Mouse (Mus musculus) midbrain, embryonic 16.5 days (tissue): ENCODE results near the gene Med29. TPM values are rescaled to one million over a fixed set of nuclear protein-coding genes. Genes with fewer than 3 reads are reported as not detected.

Experiments used
- ATAC-seq: fragments of 200-750 bp; cut with Nextera tagmentation; 2 replicates; pipeline ENCODE4 v1.8.0; 2017; ENCODE audit warnings: moderate TSS enrichment
- H3K27ac ChIP-seq: fragments of 300-500 bp; sonication (generic); 2 replicates; pipeline ENCODE4 v1.5.1; 2014; ENCODE audit warnings: mild to moderate bottlenecking, low read length, mixed read lengths
- H3K27me3 ChIP-seq: fragments of 300-500 bp; sonication (generic); 2 replicates; pipeline ENCODE4 v1.6.1; 2014; ENCODE audit warnings: low read depth, low read length, mixed read lengths; ENCODE audit not compliant: control insufficient read depth, insufficient read depth
- H3K36me3 ChIP-seq: fragments of 300-500 bp; sonication (generic); 2 replicates; pipeline ENCODE4 v1.6.1; 2014; ENCODE audit warnings: mild to moderate bottlenecking, low read length, moderate library complexity, mixed read lengths; ENCODE audit not compliant: control insufficient read depth, insufficient read depth
- H3K4me1 ChIP-seq: fragments of 300-500 bp; sonication (generic); 2 replicates; pipeline ENCODE4 v1.6.1; 2014; ENCODE audit warnings: mild to moderate bottlenecking, low read length, mixed read lengths; ENCODE audit not compliant: control insufficient read depth, insufficient read depth
- H3K4me2 ChIP-seq: fragments of 300-500 bp; sonication (generic); 2 replicates; pipeline ENCODE4 v1.6.1; 2014; ENCODE audit warnings: mild to moderate bottlenecking, low read length, mixed read lengths
- H3K4me3 ChIP-seq: fragments of 300-500 bp; sonication (generic); 2 replicates; pipeline ENCODE4 v1.5.1; 2014; ENCODE audit warnings: low read depth, mild to moderate bottlenecking, low read length, moderate library complexity, mixed read lengths
- H3K9ac ChIP-seq: fragments of 300-500 bp; sonication (generic); 2 replicates; pipeline ENCODE4 v1.6.1; 2014; ENCODE audit warnings: low read depth, low read length, mixed read lengths
- H3K9me3 ChIP-seq: fragments of 300-500 bp; sonication (generic); replicated peaks from 2 replicates; pipeline ENCODE4 v1.6.1; 2014; ENCODE audit warnings: mild to moderate bottlenecking, low read length, mixed read lengths; ENCODE audit not compliant: control insufficient read depth, poor library complexity, severe bottlenecking
- WGBS: fragments of 180-500 bp; shearing (Covaris S2); extraction: QIAGEN DNeasy Blood & Tissue Kit; methylation state at CpG from one replicate; pipeline ENCODE4 v1.1.7; 2014; 5-methylcytosine and 5-hydroxymethylcytosine counted together
- polyA plus RNA-seq: library from polyadenylated mRNA; unstranded; fragments of >200 nt; fragmentation: Nextera tagmentation; extraction: Ambion mirVana; gene quantifications from 2 replicates; pipeline ENCODE4 v1.2.1, GENCODE M21; 2015

Gene Med29
- polyA plus RNA-seq, result 39.6 and 40.3 TPM in 2 replicates

DNA sequence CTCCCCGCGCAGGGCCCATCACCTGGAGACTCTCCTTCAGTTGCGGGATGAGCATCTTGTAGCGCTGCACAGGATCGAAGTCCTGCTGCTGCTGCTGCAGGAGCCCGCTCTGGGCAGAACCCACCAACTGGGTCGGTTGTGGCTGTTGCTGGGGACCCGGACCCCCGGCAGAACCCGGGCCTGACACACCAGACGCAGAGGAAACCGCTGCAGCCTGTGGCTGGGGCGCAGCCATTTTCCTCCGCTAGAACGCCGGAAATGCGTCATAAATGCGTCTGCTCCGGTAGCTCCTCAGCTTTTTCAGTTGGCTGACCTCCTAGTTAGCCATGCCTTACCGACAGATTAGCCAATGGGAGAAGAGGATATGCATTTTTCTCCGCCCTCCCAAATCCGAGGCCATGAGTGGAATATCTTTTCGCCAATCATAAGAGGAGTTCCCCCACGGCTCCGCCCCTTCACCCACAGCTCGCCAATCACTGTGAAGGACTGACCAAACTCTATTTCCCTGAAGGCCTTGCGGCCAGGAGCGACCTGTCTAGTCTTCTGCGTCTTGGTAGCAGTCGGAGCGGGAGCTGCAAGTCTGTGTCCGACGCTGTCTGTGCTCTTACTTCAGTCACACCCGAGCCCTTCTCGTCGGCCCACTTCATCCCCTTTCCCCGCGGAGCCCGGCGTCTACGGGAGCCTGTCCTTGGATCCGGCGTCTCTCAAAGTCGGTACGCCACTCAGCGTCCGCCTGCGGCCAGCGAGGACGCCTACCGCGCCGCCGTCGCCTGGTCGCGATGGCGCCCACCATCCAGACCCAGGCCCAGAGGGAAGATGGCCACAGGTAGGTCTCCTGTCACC, at the start of gene Med29, which contains the start of gene Paf1:
Med29 (minus strand) TSS at position 280 of the 843 bp plus-strand sequence.
Paf1 (plus strand) TSS at position 523 of the 843 bp plus-strand sequence.
- H3K4me3 ChIP-seq, result peak within 1 kb of the TSS; percentile 97
- H3K36me3 ChIP-seq, result peaks cover 24% of the 10 kb centered on the region
- H3K4me1 ChIP-seq, result peaks cover 15% of the 10 kb centered on the region
- H3K9ac ChIP-seq, result peak within 1 kb of the TSS; percentile 88
- ATAC-seq, result peak; percentile 99
- H3K27ac ChIP-seq, result peak within 1 kb of the TSS; percentile 81
- H3K9me3 ChIP-seq, result no peaks in the 10 kb centered on the region
- WGBS, result under 1% methylated on average over 56 of the region's 58 CpGs
- no peaks in the 10 kb centered on the region for H3K27me3 ChIP-seq
- H3K4me2 ChIP-seq, result peak within 1 kb of the TSS; percentile 97

GRCm38 (mm10) chr7:28441776-28442485, 49.4 kb upstream of the Med29 start:
- ATAC-seq, result no peak
- H3K9me3 ChIP-seq, result no peaks in the 10 kb centered on the region
- H3K9ac ChIP-seq, result no peak overlapping the region
- 92% methylated on average over 14 of the region's 14 CpGs for WGBS
- H3K27me3 ChIP-seq, result no peaks in the 10 kb centered on the region
- peaks cover 5% of the 10 kb centered on the region for H3K4me1 ChIP-seq
- H3K36me3 ChIP-seq, result no peaks in the 10 kb centered on the region
- H3K4me3 ChIP-seq, result no peak overlapping the region
- H3K4me2 ChIP-seq, result no peak overlapping the region
- no peak overlapping the region for H3K27ac ChIP-seq

DNA sequence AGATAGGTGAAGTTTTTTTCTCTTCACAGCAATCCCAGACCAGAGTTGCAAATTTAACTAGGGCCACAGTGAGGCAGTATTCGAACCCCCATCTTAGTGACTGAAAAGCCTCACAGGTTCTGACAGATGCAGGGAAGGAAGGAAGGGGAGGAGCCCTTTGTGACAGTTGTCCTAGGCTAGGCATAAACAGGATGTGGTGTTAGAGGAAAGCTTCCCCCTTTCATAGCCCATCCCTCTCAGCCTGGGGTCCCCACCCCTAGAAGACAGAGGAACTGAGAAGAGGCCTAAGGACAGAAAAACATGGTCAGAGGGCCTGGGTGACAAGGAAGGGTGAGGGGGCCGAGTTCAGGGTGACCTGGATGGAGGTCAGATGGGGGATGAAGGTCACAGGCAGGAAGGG, 48.2 kb upstream of the Med29 start:
- no peak overlapping the region for H3K27ac ChIP-seq
- no peak overlapping the region for H3K4me2 ChIP-seq
- no peak for ATAC-seq
- WGBS, result 75% methylated on average over 2 of the region's 2 CpGs
- H3K9me3 ChIP-seq, result no peaks in the 10 kb centered on the region
- H3K9ac ChIP-seq, result no peak overlapping the region
- H3K4me3 ChIP-seq, result no peak overlapping the region
- H3K36me3 ChIP-seq, result no peaks in the 10 kb centered on the region
- H3K4me1 ChIP-seq, result peaks cover 5% of the 10 kb centered on the region
- H3K27me3 ChIP-seq, result no peaks in the 10 kb centered on the region

DNA sequence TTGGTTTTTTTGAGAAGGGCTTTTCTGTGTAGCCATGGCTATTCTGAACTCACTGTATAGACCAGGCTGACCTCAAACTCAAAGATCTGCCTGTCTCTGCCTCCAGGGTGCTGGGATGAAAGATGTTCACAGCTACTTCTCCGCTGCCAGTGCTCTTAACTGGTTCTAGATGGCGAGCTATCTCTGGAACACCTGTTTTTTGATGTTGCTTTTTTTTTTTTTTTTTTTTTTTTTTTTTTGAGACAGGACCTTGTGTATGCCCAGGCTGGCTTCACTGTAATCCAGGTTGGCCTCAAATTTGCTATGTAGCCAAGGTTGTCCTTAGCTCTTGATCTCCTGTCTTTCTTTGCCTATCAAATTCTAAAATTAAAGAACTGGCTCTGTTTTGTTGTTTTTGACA, 46.3 kb upstream of the Med29 start:
- no peak overlapping the region for H3K9ac ChIP-seq
- H3K4me1 ChIP-seq, result peaks cover 22% of the 10 kb centered on the region
- no peaks in the 10 kb centered on the region for H3K9me3 ChIP-seq
- H3K4me2 ChIP-seq, result no peak overlapping the region
- 90% methylated on average over 2 of the region's 2 CpGs for WGBS
- no peaks in the 10 kb centered on the region for H3K36me3 ChIP-seq
- no peaks in the 10 kb centered on the region for H3K27me3 ChIP-seq
- H3K27ac ChIP-seq, result no peak overlapping the region
- no peak for ATAC-seq
- H3K4me3 ChIP-seq, result no peak overlapping the region

DNA sequence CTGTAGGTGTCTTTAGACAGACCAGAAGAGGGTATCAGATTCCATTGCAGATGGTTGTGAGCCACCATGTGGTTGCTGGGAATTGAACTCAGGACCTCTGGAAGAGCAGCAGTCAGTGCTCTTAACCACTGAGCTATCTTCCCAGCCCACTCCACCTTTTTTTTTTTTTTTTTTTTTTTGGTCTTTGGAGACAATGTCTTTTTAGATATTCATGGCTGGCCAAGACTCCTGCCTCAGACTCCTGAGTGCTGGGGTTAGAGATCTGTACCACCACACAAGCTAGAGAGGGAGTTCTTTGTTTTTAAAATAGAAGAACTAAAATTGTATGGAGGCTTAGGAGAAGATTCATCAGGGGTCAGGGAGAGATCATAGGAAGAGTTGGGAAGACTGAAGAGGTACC, 45.5 kb upstream of the Med29 start:
- Histone ChIP-seq H3K27ac (no peak overlapping the region), H3K4me3 (no peak overlapping the region), H3K27me3 (no peaks in the 10 kb centered on the region), H3K9ac (no peak overlapping the region), H3K4me2 (no peak overlapping the region), H3K4me1 (peaks cover 30% of the 10 kb centered on the region), H3K9me3 (no peaks in the 10 kb centered on the region), H3K36me3 (no peaks in the 10 kb centered on the region)
- no peak for ATAC-seq

DNA sequence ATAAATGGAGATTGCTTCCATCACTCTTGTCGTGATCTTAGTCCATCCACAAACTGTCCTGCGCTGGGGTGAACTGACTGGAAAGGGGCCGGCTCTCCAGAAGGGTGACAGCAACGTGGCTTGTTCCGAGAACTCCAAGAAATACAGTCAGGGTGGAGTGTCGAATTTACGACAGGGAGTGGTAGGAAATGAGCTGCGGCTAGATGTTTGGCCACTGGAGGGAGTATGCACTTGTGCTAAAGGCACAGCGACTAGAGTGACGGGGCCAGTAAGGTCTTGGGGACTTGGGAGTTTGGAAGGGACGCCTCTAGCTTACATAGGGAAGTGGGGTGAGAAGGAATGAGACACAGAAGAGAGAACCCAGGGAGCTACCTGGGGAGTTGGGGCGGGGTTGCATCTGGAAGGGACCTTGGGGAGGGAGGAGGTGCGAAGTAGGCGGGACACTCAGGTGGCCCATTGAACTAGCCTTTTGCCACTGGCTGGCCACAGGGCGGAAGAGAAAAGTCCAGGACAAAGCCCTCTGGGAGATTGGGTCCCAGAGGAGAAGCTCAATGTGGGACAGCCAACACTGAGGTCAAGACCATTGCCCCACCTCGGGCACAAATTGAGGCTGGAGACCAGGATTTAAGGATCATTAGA, 44.5 kb upstream of the Med29 start, which contains the start of gene Gmfg:
Gmfg (plus strand) TSS at position 516 of the 639 bp plus-strand sequence.
- Histone ChIP-seq H3K27me3 (no peaks in the 10 kb centered on the region), H3K9me3 (no peaks in the 10 kb centered on the region), H3K4me1 (peaks cover 38% of the 10 kb centered on the region), H3K27ac (peak within 1 kb of the TSS; percentile 84), H3K4me3 (peak within 1 kb of the TSS; percentile 95), H3K9ac (peak within 1 kb of the TSS; percentile 74), H3K36me3 (no peaks in the 10 kb centered on the region), H3K4me2 (peak within 1 kb of the TSS; percentile 61)
- WGBS, result 3% methylated on average over 16 of the region's 16 CpGs
- peak; percentile 59 for ATAC-seq

DNA sequence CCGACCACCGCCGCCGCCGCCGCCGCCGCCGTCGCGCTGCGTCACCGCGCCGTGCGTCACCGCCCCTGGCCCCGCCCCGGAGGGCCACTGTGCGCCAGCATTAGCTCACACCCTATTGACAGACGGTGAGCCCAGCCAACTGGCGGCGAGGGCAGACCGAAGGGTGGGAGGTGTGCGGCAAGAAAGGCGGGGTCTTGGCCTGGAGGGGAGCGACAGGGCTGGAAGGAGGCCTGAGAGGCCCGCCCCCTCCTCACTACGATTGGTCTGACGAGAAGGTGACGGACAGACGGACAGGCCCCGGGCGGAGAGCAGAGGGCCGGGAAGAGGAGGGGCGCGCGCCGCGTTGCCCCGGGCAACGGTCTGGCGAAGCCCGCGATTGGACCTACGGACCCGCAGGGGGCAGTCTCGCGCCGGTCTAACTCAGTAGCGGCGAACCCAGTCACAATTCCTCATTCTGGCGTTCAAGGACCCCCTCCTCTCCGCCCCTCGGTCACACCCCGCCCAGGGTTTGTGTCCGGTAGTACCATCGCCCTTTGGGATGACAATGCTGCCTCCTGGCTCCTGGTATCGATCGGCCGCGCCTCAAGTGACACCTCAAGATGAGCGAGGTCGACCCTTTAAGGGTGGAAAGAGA, 43.9 kb upstream of the Med29 start:
- H3K9ac ChIP-seq, result peak overlapping the region; percentile 98
- H3K4me2 ChIP-seq, result peak overlapping the region; percentile 61
- H3K27me3 ChIP-seq, result no peaks in the 10 kb centered on the region
- no peaks in the 10 kb centered on the region; the same call in 1 of the 2 replicates for H3K36me3 ChIP-seq
- peaks cover 40% of the 10 kb centered on the region for H3K4me1 ChIP-seq
- H3K4me3 ChIP-seq, result peak overlapping the region; percentile 95
- WGBS, result under 1% methylated on average over 37 of the region's 64 CpGs
- ATAC-seq, result peak; percentile 99
- H3K9me3 ChIP-seq, result no peaks in the 10 kb centered on the region
- H3K27ac ChIP-seq, result peak overlapping the region; percentile 84

DNA sequence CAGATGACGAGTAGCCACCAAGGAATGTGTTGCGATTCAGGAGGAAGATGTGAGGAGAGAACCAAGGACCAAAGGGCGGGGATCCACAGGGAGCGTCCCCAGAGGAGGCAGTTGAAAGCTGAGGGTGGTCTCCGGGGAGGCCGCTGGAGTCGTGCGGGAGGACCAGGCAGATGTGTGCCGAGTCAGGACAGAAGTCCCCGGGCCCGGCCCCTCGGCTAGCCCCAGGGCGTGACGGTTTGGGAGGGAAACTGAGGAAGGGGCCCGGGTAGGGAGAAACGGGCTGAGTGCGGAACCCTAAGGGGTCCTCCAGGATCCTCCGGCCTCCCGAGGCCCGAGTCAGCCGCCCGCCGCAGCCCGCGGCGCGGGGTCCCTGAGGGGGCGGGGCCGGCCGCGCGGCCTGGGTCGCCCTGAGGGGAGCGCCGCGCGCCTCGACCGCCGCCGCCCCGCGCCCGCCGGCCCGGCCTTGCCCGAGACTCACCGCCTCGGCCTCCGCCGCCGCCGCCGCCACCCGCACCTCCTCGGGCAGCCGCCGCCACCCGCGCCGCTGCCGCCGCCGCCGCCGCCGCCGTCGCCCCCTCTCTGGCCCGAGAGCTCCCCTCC, 43.3 kb upstream of the Med29 start:
- Histone ChIP-seq H3K4me2 (peak overlapping the region; percentile 83), H3K4me3 (peak overlapping the region; percentile 95), H3K9ac (peak overlapping the region; percentile 98), H3K27me3 (no peaks in the 10 kb centered on the region), H3K4me1 (peaks cover 40% of the 10 kb centered on the region), H3K9me3 (no peaks in the 10 kb centered on the region), H3K27ac (peak overlapping the region; percentile 70), H3K36me3 (no peaks in the 10 kb centered on the region; the same call in 1 of the 2 replicates)
- peak; percentile 30 for ATAC-seq
- under 1% methylated on average over 18 of the region's 70 CpGs for WGBS
